15 mouse cellular contexts compared by ENCODE assay signal in the genomic region with DNA sequence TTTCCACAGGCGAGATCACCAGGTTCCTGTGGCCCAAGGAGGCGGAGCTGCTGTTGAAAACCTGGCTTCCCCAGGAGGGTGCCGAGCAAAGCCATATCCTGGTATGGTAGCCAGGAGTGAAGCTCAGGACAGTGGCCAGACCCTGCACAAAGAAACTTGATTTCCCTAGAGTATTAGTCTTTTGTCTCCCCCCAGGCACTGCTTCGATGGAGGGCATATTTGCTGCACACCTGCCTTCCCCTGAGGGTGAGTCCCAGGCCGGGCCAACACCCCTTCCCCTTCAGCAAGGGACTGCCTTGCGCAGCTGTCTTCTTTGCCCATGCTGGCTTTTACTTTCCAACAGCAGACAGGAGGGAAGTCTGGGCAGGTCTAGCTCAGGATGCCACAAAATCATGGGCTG. TPM values are rescaled to one million over a fixed set of nuclear protein-coding genes. Genes with fewer than 3 reads are reported as not detected.
DNase-seq lines count a peak whose midpoint lies in the region; ATAC-seq and TF ChIP-seq lines count a peak whose summit lies in the region.
"Had no signal": no experiment of that assay in that cellular context is flagged by ENCODE, and none has a peak within 500 bp of the region (broad histone marks: within the 10 kb centered on the region; RNA-seq: fewer than 3 reads in every experiment).

No protein-coding gene starts in this region.

- H3K36me3 ChIP-seq in kidney, embryonic 15.5 days, result peaks cover 34% of the 10 kb centered on the region
- H3K36me3 ChIP-seq in E14TG2a.4 (ENCODE audit: insufficient read depth, low read length), result peaks cover 30% of the 10 kb centered on the region
- peaks cover 27% of the 10 kb centered on the region for H3K36me3 ChIP-seq in liver, postnatal 0 days (replicated peaks; ENCODE audit: insufficient read depth, low read length)

- no peak for ATAC-seq in kidney, embryonic 15.5 days (replicated peaks; ENCODE audit: low FRiP score)
- peak; percentile 14; the same call in 1 of the 2 replicates for ATAC-seq in liver, postnatal 0 days
- ATAC-seq in erythroblast, adult 5-6 weeks (replicated peaks; ENCODE audit: low FRiP score, poor library complexity, severe bottlenecking), result no peak

- H3K27ac ChIP-seq in kidney, embryonic 15.5 days, result no peak overlapping the region
- H3K27ac ChIP-seq in liver, postnatal 0 days (ENCODE audit: low read depth), result peak overlapping the region; percentile 77
- H3K27ac ChIP-seq: forebrain, embryonic 12.5 days had no signal

- H3K9ac ChIP-seq in kidney, embryonic 15.5 days, result no peak overlapping the region
- no peak overlapping the region for H3K9ac ChIP-seq in liver, postnatal 0 days (replicated peaks)
- H3K9ac ChIP-seq: forebrain, embryonic 12.5 days had no signal

- TF ChIP-seq CTCF in E14TG2a.4 (conservative IDR thresholded peaks at IDR 0.05; ENCODE audit: low read length), result no peak
- no peak for TF ChIP-seq CTCF in liver, postnatal 0 days (IDR thresholded peaks at IDR 0.05; ENCODE audit: low read depth)

- no peaks in the 10 kb centered on the region for H3K9me3 ChIP-seq in kidney, embryonic 15.5 days (replicated peaks)
- H3K9me3 ChIP-seq in E14TG2a.4 (ENCODE audit: low read length), result no peaks in the 10 kb centered on the region
- H3K9me3 ChIP-seq in liver, postnatal 0 days (ENCODE audit: low read length), result no peaks in the 10 kb centered on the region
- H3K9me3 ChIP-seq: forebrain, embryonic 12.5 days had no signal

- H3K4me2 ChIP-seq in kidney, embryonic 15.5 days, result peak overlapping the region; percentile 57; the same call in 1 of the 2 replicates
- H3K4me2 ChIP-seq in liver, postnatal 0 days (ENCODE audit: low read depth, low read length), result peak overlapping the region; percentile 61
- H3K4me2 ChIP-seq: midbrain, embryonic 11.5 days had no signal

- peaks cover 14% of the 10 kb centered on the region for H3K4me1 ChIP-seq in kidney, embryonic 15.5 days
- H3K4me1 ChIP-seq in E14TG2a.4 (replicated peaks; ENCODE audit: low read depth, low read length), result peaks cover 66% of the 10 kb centered on the region
- 0 out of 2 replicates have a peak, but pooled peaks cover 3% of the 10 kb centered on the region for H3K4me1 ChIP-seq in liver, postnatal 0 days (ENCODE audit: insufficient read depth)
- H3K4me1 ChIP-seq: forebrain, embryonic 12.5 days had no signal

- no peak overlapping the region for H3K4me3 ChIP-seq in kidney, embryonic 15.5 days (replicated peaks)
- H3K4me3 ChIP-seq in E14TG2a.4 (replicated peaks; ENCODE audit: low read length), result peak overlapping the region; percentile 74
- peak overlapping the region; percentile 19; the same call in 1 of the 2 replicates for H3K4me3 ChIP-seq in liver, postnatal 0 days (ENCODE audit: low read depth, low read length)
- H3K4me3 ChIP-seq: forebrain, embryonic 12.5 days had no signal

- H3K27me3 ChIP-seq in kidney, embryonic 15.5 days, result no peaks in the 10 kb centered on the region
- peaks cover 37% of the 10 kb centered on the region for H3K27me3 ChIP-seq in E14TG2a.4 (ENCODE audit: insufficient read depth, low read length)
- H3K27me3 ChIP-seq in liver, postnatal 0 days (ENCODE audit: insufficient read depth, low read length), result no peaks in the 10 kb centered on the region
- H3K27me3 ChIP-seq: forebrain, embryonic 12.5 days had no signal

- peak; percentile 26 for DNase-seq in cerebellum, adult 9-11 months
- DNase-seq in cerebellum, adult 11 months, result no peak
- no peak for DNase-seq in kidney, postnatal 14 days
- DNase-seq in liver, postnatal 0 days, result no peak
- DNase-seq in left cerebral cortex, adult 8-10 months (ENCODE audit: low spot score in 2 of 2), result no peak
- DNase-seq: adrenal gland, adult 8-10 months; kidney, postnatal 25 days; layer of hippocampus, postnatal 36 days; lung, adult 2 months had no signal

- 57% methylated on average over 6 of the region's 6 CpGs for WGBS in kidney, embryonic 15.5 days
- WGBS in liver, postnatal 0 days (ENCODE audit: insufficient replicate concordance), result 57% methylated on average over 6 of the region's 6 CpGs

- TF ChIP-seq EP300 in liver, postnatal 0 days (IDR thresholded peaks at IDR 0.05; ENCODE audit: low read depth), result no peak

RNA-seq across cellular contexts. Expression of a gene that starts 0.5 kb away (rescaled TPM):
- 0.63 and 0.78 TPM in 2 replicates for polyA plus RNA-seq in kidney, embryonic 15.5 days (2015; fragmentation: Nextera tagmentation; extraction: Ambion mirVana)
- polyA plus RNA-seq in liver, postnatal 0 days (2015; fragmentation: Nextera tagmentation; extraction: Ambion mirVana), result 0.73 and 0.88 TPM in 2 replicates
- 3.1 TPM in 2 replicates for total RNA-seq in erythroblast, adult 5-6 weeks (2015; ENCODE audit: low replicate concordance)
- 2.5 and 3.5 TPM in 2 replicates for total RNA-seq in erythroblast, adult 5-6 weeks (2017; ENCODE audit: low replicate concordance)
- 10 to 100 TPM; 57.2 to 62.8 (median 58.3) TPM for total RNA-seq in left cerebral cortex, adult 8-10 months (2022)
- total RNA-seq: gastrocnemius, adult 8-10 months had no signal

RNA-seq across cellular contexts. Expression of a gene that starts 14.4 kb away (rescaled TPM):
- 55.3 and 67.2 TPM in 2 replicates for polyA plus RNA-seq in kidney, embryonic 15.5 days (2015; fragmentation: Nextera tagmentation; extraction: Ambion mirVana)
- 20.6 and 22.4 TPM in 2 replicates for polyA plus RNA-seq in liver, postnatal 0 days (2015; fragmentation: Nextera tagmentation; extraction: Ambion mirVana)
- total RNA-seq in erythroblast, adult 5-6 weeks (2015; ENCODE audit: low replicate concordance), result 7.1 and 12.5 TPM in 2 replicates
- 1.7 and 7.8 TPM in 2 replicates for total RNA-seq in erythroblast, adult 5-6 weeks (2017; ENCODE audit: low replicate concordance)
- 10 to 100 TPM; 49.0 to 53.8 (median 50.9) TPM for total RNA-seq in left cerebral cortex, adult 8-10 months (2022)

RNA-seq across cellular contexts. Expression of a gene that starts 14.4 kb away (rescaled TPM):
- 16.9 and 18.0 TPM in 2 replicates for polyA plus RNA-seq in kidney, embryonic 15.5 days (2015; fragmentation: Nextera tagmentation; extraction: Ambion mirVana)
- polyA plus RNA-seq in liver, postnatal 0 days (2015; fragmentation: Nextera tagmentation; extraction: Ambion mirVana), result 5.0 and 6.6 TPM in 2 replicates
- total RNA-seq in erythroblast, adult 5-6 weeks (2015; ENCODE audit: low replicate concordance), result 2.1 TPM in 1 of 2 replicates, not detected in the other
- 0.56 and 1.5 TPM in 2 replicates for total RNA-seq in erythroblast, adult 5-6 weeks (2017; ENCODE audit: low replicate concordance)
- total RNA-seq in left cerebral cortex, adult 8-10 months (2022), result 10 to 100 TPM; 34.7 to 42.3 (median 39.2) TPM

RNA-seq across cellular contexts. Expression of a gene that starts 20.9 kb away (rescaled TPM):
- 0.26 TPM in 1 of 2 replicates, not detected in the other for polyA plus RNA-seq in kidney, embryonic 15.5 days (2015; fragmentation: Nextera tagmentation; extraction: Ambion mirVana)
- polyA plus RNA-seq in liver, postnatal 0 days (2015; fragmentation: Nextera tagmentation; extraction: Ambion mirVana), result not detected in 2 replicates
- total RNA-seq in erythroblast, adult 5-6 weeks (2015; ENCODE audit: low replicate concordance), result not detected in 2 replicates
- total RNA-seq in erythroblast, adult 5-6 weeks (2017; ENCODE audit: low replicate concordance), result not detected in 2 replicates
- total RNA-seq in left cerebral cortex, adult 8-10 months (2022), result under 1 TPM in 2 of 4 experiments, not detected in 2; 0.44 to 0.46 TPM
- total RNA-seq: adrenal gland, adult 8-10 months; gastrocnemius, adult 8-10 months; layer of hippocampus, postnatal 36 days had no signal
- polyA plus RNA-seq: lung, adult 2 months; midbrain, embryonic 11.5 days had no signal

RNA-seq across cellular contexts. Expression of a gene that starts 21.5 kb away (rescaled TPM):
- polyA plus RNA-seq in kidney, embryonic 15.5 days (2015; fragmentation: Nextera tagmentation; extraction: Ambion mirVana), result 28.8 and 31.0 TPM in 2 replicates
- polyA plus RNA-seq in liver, postnatal 0 days (2015; fragmentation: Nextera tagmentation; extraction: Ambion mirVana), result 2.9 and 3.3 TPM in 2 replicates
- 2.1 and 2.5 TPM in 2 replicates for total RNA-seq in erythroblast, adult 5-6 weeks (2015; ENCODE audit: low replicate concordance)
- total RNA-seq in erythroblast, adult 5-6 weeks (2017; ENCODE audit: low replicate concordance), result 2.7 and 7.0 TPM in 2 replicates
- total RNA-seq in left cerebral cortex, adult 8-10 months (2022), result 10 to 100 TPM in 1 of 4 experiments, 1 to 10 TPM in 3; 9.0 to 11.2 (median 9.3) TPM

Comparison
In these comparisons a context has a peak if more than half of its experiments do, and no peak if none do; other contexts are left out.
1. RNA of a gene that starts 0.5 kb away (total RNA-seq): 57.2 to 62.8 TPM in left cerebral cortex, adult 8-10 months; 2.5 to 3.5 TPM in erythroblast, adult 5-6 weeks; every median in the first group is over 10 times any median in the second.
2. RNA of a gene that starts 14.4 kb away (total RNA-seq): 34.7 to 42.3 TPM in left cerebral cortex, adult 8-10 months; 0.56 to 2.1 TPM in erythroblast, adult 5-6 weeks; every median in the first group is over 10 times any median in the second.